Mouse (Mus musculus) liver, adult 2 months (tissue): ENCODE measurements around the gene Grik2. TPM values are rescaled to one million over a fixed set of nuclear protein-coding genes. Genes with fewer than 3 reads are reported as not detected.

ENCODE experiments used
- DNase-seq: peaks from one replicate; pipeline ENCODE4 v3.0.0-alpha.2; 2011; ENCODE audit warnings: low read depth, low spot score; ENCODE audit errors: extremely low read depth
- H3K27ac ChIP-seq: fragments of 200-500 bp; replicated peaks from 2 replicates; pipeline ENCODE4 v1.5.1; 2012; ENCODE audit warnings: low read depth, mild to moderate bottlenecking, control low read depth, inconsistent platforms, low read length; ENCODE audit not compliant: insufficient read depth
- H3K27me3 ChIP-seq: fragments of 200-500 bp; 2 replicates; pipeline ENCODE4 v1.6.1; 2012; ENCODE audit warnings: mild to moderate bottlenecking, moderate library complexity, low read length, inconsistent platforms; ENCODE audit not compliant: control insufficient read depth, insufficient read depth
- H3K36me3 ChIP-seq: fragments of 200-500 bp; 2 replicates; pipeline ENCODE4 v1.6.1; 2012; ENCODE audit warnings: low read length, inconsistent platforms; ENCODE audit not compliant: control insufficient read depth, insufficient read depth
- H3K4me1 ChIP-seq: fragments of 200-500 bp; 2 replicates; pipeline ENCODE4 v1.6.1; 2011; ENCODE audit warnings: low read length; ENCODE audit not compliant: control insufficient read depth, insufficient read depth
- H3K4me3 ChIP-seq: fragments of 200-500 bp; 2 replicates; pipeline ENCODE4 v1.5.1; 2011; ENCODE audit warnings: low read depth, mild to moderate bottlenecking, control low read depth, low read length, moderate library complexity; ENCODE audit not compliant: insufficient read depth
- H3K79me2 ChIP-seq: fragments of 200-500 bp; 2 replicates; pipeline ENCODE4 v1.6.1; 2012; ENCODE audit warnings: inconsistent platforms, mild to moderate bottlenecking, low read length, moderate library complexity; ENCODE audit not compliant: control insufficient read depth, insufficient read depth
- H3K9ac ChIP-seq: fragments of 200-500 bp; 2 replicates; pipeline ENCODE4 v1.6.1; 2012; ENCODE audit warnings: low read depth, mild to moderate bottlenecking, control low read depth, inconsistent platforms, low read length
- CTCF ChIP-seq: fragments of 200-500 bp; IDR thresholded peaks from 2 replicates; pipeline ENCODE4 v1.5.1; 2011; ENCODE audit warnings: low read depth, low read length, control low read depth
- POLR2A ChIP-seq: fragments of 200-500 bp; IDR thresholded peaks from 2 replicates; pipeline ENCODE4 v1.6.1; 2011; ENCODE audit warnings: low read length, control low read depth; ENCODE audit not compliant: insufficient read depth; ENCODE audit errors: extremely low read depth
- WGBS: fragments of 180-500 bp; shearing (Covaris S2); methylation state at CpG from one replicate; pipeline ENCODE4 v1.1.7; 2018; 5-methylcytosine and 5-hydroxymethylcytosine counted together
- polyA plus RNA-seq: library from polyadenylated mRNA; depleted of rRNA; stranded (reverse); fragments of >200 nt; gene quantifications from 2 replicates; pipeline ENCODE4 v1.2.3, GENCODE M21; 2012
- total RNA-seq: library from RNA; depleted of rRNA; stranded (reverse); fragments of >200 nt; gene quantifications from 2 replicates; pipeline ENCODE4 v1.2.3, GENCODE M21; 2014

Gene Grik2
- total and polyA plus RNA-seq, 2 experiments: not detected

- H3K27me3 ChIP-seq: no peaks in the 10 kb centered on the region
- no peak overlapping the region for H3K4me3 ChIP-seq
- H3K9ac ChIP-seq: no peak overlapping the region
- no peak overlapping the region for H3K27ac ChIP-seq
- no peak for DNase-seq
- H3K4me1 ChIP-seq: no peaks in the 10 kb centered on the region
- no peaks in the 10 kb centered on the region for H3K36me3 ChIP-seq
- TF ChIP-seq POLR2A (no peak), CTCF (no peak)
- H3K79me2 ChIP-seq: no peaks in the 10 kb centered on the region
Measured at GRCm38 (mm10) chr10:49473613-49474012, 315.0 kb downstream of the Grik2 start.

- Histone ChIP-seq H3K27me3 (no peaks in the 10 kb centered on the region), H3K4me1 (no peaks in the 10 kb centered on the region), H3K79me2 (no peaks in the 10 kb centered on the region), H3K4me3 (no peak overlapping the region), H3K36me3 (no peaks in the 10 kb centered on the region), H3K9ac (no peak overlapping the region), H3K27ac (no peak overlapping the region)
- WGBS: 78% methylated on average over 2 of the region's 2 CpGs
- no peak for TF ChIP-seq CTCF
- no peak for TF ChIP-seq POLR2A
- DNase-seq: no peak
Measured at GRCm38 (mm10) chr10:49456791-49457190, 331.8 kb downstream of the Grik2 start.

GRCm38 (mm10) chr10:49453535-49453934, 335.0 kb downstream of the Grik2 start:
- no peaks in the 10 kb centered on the region for H3K79me2 ChIP-seq
- no peak for DNase-seq
- H3K36me3 ChIP-seq: no peaks in the 10 kb centered on the region
- H3K9ac ChIP-seq: no peak overlapping the region
- TF ChIP-seq CTCF (no peak), POLR2A (no peak)
- no peak overlapping the region for H3K27ac ChIP-seq
- no peak overlapping the region for H3K4me3 ChIP-seq
- H3K27me3 ChIP-seq: no peaks in the 10 kb centered on the region
- no peaks in the 10 kb centered on the region for H3K4me1 ChIP-seq

- TF ChIP-seq POLR2A (no peak), CTCF (no peak)
- WGBS: 72% methylated on average over 1 of the region's 1 CpGs
- no peak overlapping the region for H3K27ac ChIP-seq
Measured at GRCm38 (mm10) chr10:49441369-49441768, 347.2 kb downstream of the Grik2 start.

GRCm38 (mm10) chr10:49437057-49437456, 351.5 kb downstream of the Grik2 start:
- 65% methylated on average over 2 of the region's 2 CpGs for WGBS
- no peaks in the 10 kb centered on the region for H3K4me1 ChIP-seq

More at GRCm38 (mm10) chr10:49441369-49441768, 347.2 kb downstream of the Grik2 start:
- H3K27me3 ChIP-seq: no peaks in the 10 kb centered on the region
- H3K79me2 ChIP-seq: no peaks in the 10 kb centered on the region
- H3K4me1 ChIP-seq: no peaks in the 10 kb centered on the region
- H3K36me3 ChIP-seq: no peaks in the 10 kb centered on the region
- no peak for DNase-seq
- no peak overlapping the region for H3K4me3 ChIP-seq
- H3K9ac ChIP-seq: no peak overlapping the region

GRCm38 (mm10) chr10:49436301-49436700, 352.3 kb downstream of the Grik2 start:
- no peaks in the 10 kb centered on the region for H3K27me3 ChIP-seq
- 77% methylated on average over 2 of the region's 2 CpGs for WGBS
- TF ChIP-seq POLR2A (no peak), CTCF (no peak)
- H3K4me3 ChIP-seq: no peak overlapping the region
- no peak overlapping the region for H3K27ac ChIP-seq
- DNase-seq: no peak
- no peaks in the 10 kb centered on the region for H3K79me2 ChIP-seq
- H3K9ac ChIP-seq: no peak overlapping the region
- no peaks in the 10 kb centered on the region for H3K4me1 ChIP-seq
- no peaks in the 10 kb centered on the region for H3K36me3 ChIP-seq

More at GRCm38 (mm10) chr10:49437057-49437456, 351.5 kb downstream of the Grik2 start:
- no peak for DNase-seq
- H3K27ac ChIP-seq: no peak overlapping the region
- H3K9ac ChIP-seq: no peak overlapping the region
- no peaks in the 10 kb centered on the region for H3K27me3 ChIP-seq
- no peak overlapping the region for H3K4me3 ChIP-seq
- TF ChIP-seq POLR2A (no peak), CTCF (no peak)
- H3K36me3 ChIP-seq: no peaks in the 10 kb centered on the region
- H3K79me2 ChIP-seq: no peaks in the 10 kb centered on the region
